Mouse (Mus musculus): ENCODE data around the gene Gabrd.

Gabrd gene

DNA sequence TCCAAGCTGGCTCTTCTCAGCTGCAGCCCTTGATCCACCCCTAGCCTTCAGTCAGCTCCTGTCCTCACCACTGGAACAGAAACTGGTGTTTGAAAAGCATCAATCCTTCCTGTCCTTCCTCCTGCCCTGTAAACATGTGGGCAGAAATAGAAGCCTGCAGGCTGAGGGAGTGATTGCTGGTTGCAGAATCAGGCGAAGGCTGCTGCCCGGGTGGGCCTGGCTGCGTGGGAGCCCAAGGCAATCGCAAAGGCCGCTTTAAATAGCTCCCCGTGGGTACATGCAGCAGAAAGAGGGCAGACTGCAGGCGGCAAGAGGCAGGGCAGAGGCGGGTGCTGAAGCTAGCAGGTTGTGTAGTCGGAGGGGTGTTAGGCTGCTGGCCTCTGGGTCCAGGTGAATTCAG lies 15.2 kb downstream of the Gabrd start:
- DNase-seq: no peak

DNA sequence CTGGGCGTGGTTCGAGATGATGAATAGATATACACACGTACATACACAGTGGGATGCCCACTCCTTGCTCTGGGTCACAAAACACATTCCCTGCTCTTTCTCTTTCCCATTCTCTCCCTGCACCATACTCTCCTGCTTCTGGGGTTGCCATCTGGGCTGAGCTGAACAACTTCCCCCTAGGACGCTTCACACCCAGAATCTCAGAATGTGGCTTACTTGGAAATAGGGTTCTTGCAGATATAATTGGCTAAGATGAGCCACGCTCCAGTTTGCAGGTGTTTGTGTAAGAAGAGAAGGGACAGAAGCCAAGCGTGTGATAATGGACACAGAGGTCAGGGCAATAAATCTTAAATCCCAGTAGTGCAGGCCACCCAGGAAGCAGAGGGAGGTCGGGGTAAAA lies 15.9 kb downstream of the Gabrd start:
- no peak for DNase-seq

DNA sequence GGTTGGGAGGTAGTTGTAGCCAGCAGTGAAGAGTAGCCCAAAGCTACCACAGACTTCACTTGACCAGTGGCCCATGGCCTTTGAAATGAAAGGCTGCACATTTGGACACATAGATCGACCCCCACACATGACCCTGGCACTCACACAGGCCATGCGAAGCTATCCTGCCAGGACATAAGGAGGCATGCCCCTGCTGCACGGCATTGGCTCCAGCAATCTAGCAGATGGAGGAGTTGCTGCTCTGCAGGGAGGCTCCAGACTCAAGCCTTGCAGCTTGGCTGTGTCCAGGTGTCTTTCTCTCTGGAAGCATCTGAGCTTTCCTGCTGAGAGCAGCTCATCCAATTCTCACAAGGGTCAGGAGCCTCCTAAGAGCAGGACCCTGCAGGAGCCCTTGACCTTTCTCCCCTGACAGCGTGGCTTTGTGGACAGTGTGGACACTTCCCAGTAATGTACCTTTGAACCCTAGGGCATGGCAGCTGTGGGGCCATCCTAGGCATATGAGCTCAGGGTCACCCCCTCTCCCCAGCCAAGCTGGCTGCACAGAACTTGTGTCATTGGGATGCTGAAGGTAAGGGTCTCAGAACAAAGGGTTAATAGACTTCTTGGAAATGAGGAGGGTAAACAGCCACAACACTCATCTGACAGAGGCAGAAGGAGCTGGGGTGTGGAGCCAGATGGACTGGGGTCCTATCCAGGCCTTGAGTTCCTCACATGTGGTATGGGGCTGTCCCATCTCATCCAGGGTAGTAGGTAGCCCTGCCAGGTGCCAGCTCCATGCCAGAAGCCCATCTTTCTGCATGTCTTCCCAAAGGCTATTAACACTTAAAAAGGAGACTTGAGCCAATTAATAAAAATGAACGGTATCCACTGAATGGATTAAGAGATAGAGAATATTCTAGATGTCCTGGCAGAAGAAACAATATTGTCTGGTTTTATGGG lies 25.8 kb downstream of the Gabrd start:
- DNase-seq: peak; percentile 19 to 57

DNA sequence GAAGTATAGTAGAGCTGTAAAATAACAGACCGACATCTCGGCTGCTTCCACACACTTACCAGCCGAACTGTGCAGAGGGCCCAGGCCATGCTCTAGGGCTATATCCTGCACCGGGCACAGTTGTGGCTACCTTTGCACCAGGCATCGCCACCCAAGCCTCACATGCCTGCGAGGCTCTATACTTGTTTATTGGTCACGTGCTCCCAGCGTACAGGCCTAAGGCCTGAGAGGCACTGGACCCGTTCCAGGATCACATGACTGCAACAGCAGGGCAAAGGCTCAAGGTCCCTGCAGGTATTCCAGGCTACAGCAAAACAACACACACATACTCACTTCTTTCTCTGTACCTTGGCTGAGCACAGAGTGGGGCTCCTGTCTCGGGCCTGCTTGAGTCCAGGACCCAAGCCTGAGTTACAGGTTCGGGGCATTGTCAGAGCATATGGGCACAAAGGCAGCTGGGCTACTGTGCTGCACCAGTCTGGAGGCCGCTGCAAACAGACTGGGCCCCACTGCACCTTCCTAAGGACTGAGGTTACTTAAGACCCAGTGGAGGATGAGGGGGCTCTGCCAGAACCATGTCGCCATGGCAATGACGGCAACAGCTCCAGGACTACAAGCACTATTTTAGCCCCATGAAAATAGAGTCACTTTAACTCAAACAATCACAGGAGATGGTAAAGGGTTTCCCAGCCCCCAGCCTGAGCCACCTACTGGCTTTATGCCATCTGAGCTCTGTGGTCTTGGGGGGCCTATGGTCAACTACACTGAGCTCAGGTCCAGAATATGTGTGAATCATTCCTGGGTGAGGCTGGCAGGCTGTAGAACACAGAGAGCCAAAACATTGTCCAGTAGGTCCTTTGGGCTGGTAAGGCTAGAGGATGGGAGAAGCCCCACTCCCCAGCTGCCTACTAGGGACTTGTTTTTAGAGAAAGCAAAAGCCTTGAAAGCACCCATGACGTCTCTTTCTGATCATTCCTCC lies 26.9 kb downstream of the Gabrd start:
- peak; percentile 96 for DNase-seq

DNA sequence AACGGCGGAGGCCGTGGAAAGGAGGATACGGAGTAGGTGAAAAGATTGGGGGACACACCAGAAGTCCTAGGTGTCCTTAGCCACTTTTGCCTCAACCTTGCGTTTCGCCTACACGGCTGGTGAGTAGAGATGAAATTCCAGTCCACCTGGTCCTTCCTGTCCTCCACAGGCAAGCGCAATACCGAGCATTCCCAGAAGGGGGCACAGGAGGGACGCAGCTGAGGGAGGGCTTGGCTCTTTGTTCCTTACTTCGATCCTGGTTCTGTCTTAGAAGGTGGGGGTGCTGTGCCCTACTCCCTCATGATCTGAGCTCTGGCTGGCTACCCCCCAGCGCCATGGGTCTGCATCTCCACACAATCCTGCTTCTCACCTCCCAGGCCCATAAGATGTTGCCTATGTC lies 29.2 kb downstream of the Gabrd start:
- peak; percentile 88 to 90 for DNase-seq

DNA sequence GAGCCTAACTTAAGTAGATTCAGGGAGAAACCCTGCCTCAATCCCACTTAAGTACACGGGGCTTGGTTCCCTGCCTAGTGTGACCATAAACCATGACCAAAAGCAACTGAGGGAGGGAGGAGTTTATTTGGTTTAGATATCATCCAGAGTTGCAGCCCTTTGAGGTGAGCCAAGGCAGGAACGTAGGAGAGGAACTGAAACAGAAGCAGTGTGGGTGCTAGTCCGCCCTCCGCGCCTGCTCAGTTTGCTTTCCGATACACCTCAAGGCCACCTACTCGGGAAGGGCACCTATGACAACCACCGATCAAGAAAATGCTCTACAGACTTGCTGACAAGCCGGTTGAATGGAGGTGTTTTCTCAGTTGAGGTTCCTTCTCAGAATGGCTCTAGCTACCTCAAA lies 30.2 kb downstream of the Gabrd start:
- no peak for DNase-seq

DNA sequence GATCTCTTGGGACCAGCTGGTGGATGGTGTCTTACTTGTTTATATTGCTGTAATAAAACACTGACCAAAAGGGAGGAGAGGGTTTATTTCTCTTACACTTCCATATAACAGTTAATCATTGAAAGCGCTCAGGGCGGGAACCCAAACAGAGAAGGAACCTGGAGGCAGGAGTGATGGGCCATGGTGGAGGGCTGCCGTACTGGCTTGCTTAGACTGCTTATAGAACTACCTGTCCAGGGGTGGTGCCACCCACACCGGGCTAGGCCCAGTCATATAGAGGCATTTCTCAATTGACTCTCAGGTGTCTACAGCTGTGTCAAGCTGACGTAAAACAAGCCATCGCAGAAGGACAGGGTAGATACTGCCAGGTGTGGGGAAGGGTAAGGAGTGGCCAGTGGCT lies 31.1 kb downstream of the Gabrd start:
- no peak for DNase-seq

DNA sequence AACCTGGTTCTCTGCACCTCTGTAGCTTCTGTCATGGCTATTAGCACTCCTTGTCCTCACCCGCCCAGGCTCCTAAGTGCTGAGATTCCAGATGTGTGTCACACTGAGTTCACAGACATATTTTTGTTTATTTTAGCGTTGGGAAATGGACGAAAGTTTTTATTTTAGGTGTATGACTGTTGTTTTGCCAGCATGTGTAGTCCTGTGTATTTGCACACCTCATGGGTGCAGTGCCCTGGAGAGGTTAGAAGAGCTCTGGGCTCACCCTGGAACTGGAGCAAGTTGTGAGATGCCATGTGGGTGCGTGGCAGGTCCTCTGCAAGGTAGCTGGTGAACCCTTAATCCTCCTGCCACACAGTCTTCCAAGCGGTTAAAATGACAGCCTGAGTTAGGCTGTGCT lies 35.5 kb downstream of the Gabrd start:
- DNase-seq: no peak

DNA sequence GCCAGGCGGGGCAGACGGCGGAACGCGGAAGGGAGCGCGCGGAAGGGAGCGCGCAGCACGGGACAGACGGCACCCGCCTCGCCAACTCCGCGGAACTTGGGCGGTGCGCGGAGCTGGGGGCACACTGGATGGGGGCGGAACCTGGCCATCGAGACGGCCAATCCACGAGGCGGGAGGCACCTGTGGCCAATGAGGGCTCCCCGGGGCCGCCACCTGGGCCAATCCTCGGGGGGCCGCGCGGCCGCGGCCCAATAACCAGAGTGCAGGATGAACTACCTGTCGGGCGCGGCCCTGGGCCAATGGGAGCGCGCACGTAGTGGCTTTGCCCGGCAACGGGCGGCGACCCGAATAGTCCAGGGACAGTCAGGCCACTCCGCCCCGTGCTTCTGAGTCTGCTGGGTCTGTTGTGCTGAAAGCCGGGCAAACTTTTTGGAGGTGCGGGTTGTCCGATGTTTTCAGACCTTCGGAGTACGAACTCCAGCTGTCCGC lies 36.6 kb downstream of the Gabrd start, which contains the start of gene Prkcz:
Prkcz (minus strand) TSS at position 59 of the 489 bp plus-strand sequence.
- DNase-seq: peak; percentile 93 to 99

DNA sequence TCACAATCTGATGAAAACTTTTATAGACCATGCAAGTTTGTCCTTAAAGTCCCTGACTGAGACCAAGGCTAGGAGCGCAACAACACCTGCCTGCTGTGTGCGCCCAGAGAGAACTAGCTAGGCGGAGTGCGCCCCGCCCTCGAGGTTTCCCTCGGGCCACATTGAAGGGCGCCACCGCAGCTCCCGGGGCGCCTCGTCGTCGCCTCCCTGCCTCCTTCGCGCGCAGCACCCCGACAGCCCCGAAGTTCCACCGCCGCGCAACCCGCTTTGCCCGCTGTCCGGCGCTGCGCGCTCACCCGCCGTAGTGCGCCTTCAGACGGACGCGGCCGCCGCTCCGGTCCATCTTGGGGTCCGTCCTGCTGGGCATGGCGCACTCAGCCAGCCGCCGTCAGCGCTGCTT lies 37.1 kb downstream of the Gabrd start:
- peak; percentile 54 to 71 for DNase-seq

DNA sequence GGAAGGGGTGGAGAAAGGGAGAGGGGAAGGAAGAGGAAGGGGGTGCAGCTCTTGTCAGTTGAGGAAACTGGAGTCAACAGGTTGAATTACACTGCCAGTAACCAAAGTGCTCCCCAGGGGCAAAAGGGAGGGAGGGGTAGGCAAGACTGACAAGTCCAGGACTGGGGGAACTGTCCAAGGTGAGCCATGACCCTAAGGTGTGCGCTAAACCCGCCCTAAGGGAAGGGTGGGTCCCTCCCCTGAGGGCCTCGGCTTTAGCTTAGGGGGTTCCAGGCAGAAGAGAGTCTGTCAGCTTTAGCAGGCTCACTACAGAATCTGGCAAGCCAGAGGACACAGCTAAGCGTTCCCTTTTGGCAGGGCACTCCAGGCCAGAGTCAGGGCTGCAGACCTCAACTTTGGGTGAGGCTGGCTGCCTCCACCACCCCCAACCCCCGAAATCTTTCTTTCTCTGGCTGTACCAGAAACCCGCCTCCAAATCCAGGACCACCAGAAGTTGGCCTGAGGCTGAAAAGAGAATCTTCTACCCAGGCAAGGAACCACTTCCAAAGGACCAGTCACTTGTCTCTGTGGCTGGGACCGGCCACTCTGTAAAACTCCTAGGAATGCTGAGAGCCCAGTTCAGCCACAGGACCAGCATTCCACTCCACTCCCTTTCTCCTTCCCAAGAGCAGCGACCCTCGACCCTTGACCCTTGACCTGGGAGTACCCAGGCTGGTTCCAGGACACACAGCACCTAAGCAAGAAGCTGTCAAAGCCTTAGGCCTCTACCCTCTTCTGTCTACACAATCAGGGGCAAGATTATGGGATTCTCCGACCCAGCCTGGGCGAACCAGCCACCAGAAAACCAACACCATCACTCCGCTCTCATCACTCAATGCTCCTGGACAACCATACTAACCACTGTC lies 38.1 kb downstream of the Gabrd start:
- DNase-seq: peak; percentile 77 to 87

DNA sequence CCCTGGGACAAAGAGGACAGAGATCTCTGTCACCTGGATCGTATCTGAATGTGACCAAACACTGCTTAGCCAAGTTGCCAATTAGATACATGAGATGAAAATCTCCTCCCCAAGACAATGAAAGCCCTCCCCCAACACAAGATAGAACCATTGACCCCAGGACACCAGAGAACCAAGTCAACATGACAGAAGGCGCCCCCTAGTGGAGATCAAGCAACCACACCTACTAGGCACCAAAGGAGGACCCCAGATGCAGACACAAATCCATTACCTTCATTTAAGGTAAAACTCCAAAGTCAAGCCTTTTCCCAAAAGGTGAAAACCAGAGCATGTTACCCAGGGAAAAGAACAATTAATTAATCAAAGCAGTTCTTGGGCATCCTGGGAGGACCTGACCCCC lies 40.3 kb downstream of the Gabrd start:
- DNase-seq: no peak

DNA sequence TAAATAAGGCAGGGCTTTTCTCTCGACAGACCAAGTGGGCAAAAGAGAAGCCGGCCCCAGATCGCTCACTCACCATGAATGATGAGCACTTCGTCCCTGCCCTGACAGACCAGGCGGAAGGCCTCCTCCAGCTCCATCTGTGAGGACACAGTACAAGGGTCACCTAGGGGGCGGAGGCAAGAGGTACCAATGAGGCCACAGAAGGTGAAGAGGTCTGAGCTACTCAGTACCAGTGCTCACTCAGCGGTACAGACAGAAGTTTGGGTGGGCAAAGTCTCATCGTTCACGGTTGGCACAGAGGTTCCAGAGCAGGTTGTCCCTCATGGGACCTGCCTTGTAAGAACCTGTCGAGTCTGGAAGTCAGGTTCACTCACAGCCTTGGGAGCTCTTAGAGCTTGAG lies 41.6 kb downstream of the Gabrd start:
- peak; percentile 83 to 94 for DNase-seq

DNA sequence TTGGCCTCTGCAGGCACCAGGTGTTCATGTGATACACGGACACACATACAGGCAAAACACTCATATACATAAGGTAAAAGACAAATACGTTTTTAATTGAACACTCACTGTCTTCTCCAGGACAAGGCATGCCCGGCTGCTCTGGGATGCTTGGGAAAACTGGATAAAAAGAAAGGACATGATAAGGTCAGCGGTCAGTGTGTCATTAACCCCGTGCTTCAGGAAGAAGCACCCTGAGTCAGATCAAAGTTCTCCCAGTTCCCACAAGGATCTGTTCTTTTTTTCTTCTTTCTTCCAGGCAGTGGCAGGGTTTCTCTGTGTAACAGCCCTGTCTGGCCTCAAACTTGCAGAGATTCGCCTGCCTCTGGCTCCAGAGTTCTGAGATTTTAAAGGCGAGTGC lies 43.4 kb downstream of the Gabrd start:
- peak; percentile 60 to 66 for DNase-seq

DNA sequence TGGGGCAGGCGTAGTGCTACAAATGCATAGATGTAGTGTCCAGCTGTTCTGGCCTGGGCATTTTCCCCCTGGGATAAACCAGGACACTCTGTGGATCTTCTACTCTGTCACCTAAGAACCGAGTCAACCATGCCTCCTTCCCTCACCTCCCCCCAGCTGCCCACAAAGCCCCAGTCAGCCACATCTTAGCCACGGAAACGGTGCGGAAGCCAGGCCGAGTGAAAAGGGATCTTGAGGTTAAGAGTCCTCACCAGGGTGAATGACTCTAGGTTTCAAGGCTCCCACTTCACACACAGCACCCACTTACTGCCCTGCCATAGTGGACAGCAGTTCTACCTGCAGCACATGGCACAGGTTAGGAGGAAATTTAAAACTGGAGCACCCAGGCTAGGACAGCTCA lies 43.9 kb downstream of the Gabrd start:
- DNase-seq: no peak

DNA sequence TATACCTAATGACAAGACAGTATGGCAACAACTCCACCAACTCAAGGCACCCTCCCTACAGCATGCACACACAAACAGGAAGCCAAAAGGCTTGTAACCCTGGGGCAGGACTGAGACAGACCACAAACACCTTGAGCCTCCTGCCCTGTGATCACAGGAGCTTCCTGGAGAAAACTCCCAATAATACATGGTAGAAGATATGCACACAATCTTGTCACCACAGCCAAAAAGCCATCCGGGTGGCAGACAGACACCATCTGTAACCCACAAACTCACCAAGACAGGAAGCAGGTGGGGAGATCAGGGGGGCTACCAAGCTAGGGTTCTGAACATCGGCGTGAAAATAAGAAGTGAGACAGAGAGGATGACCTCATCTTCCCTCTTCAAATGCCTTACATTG lies 45.3 kb downstream of the Gabrd start:
- DNase-seq: no peak

DNA sequence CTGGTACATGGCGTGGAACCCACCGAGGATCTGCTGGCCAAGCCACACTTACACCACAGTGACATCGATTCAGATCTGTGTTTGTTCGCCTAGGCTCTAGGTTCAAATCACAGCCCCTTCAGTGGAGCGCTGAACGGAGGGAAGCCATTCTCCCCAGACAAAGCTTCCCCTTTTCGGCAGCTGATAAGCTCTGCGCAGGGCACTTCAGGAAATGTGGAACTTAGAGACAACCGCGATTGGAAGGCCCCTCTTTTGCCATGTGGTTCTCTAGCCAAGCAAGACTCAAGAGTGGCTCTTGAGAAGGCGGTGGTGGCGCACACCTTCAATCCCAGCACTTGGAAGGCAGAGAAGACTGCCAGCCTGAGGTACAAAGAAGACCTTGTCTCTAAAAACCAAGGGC lies 51.6 kb downstream of the Gabrd start:
- DNase-seq: no peak

DNA sequence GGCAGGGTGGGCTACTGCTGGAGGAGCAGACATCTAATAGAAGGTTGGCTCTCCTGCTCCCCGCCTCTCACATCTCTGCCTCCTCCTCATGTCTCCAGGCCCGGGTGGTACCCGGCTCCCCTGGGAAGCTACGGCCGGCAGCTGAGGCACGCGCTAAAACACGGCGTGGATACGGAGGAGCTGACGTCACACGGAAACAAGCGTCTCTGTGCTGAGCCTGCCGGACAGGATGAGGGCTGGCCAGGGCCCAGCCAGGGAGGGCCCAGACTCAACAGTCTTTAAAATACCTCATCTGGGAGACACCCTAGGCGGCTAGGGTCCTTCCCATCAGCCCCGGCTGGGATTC lies 52.3 kb downstream of the Gabrd start:
- DNase-seq: peak; percentile 47 to 67

DNA sequence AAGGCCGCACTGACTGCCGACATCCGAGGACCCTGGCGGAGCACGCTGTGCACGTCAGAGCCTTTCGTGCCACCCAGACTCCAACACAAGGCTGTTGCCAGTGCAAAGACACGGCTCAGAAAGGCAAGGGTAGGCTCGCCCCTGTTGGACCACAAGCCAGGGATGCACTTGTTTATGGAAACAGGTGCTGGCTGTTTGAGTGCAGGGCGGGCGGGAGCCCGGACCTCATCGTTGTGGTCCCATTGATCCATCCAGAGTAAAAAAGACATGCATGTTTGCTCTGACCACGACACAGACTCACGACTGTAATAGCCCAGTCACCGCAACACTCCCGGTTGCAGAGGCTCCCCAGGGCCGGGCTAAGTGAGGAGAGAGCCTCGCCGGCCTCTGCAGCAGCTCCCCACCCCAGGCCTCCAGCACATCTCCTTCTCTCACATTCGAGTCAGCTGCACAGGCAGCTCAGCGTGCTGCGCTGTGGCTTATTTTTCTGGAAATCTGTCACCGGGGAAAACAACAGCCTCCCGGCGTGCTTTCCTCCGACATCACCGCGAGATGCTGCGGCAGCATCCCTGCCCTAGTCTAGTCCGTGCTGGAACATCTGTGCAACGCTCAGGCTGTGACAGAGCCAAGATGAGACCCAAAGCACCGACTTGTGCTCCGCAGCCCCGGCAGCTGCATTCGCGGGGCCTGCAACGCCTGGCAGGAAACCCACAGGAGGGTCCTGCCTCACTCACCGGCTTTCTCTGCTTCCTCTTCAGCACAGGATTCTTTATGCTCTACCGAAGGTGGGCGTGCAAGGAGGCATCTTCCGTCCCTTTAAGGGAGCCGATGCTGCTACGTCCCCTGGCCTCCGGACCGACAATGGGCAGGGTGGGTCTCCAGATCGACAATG lies 53.0 kb downstream of the Gabrd start:
- no peak for DNase-seq

DNA sequence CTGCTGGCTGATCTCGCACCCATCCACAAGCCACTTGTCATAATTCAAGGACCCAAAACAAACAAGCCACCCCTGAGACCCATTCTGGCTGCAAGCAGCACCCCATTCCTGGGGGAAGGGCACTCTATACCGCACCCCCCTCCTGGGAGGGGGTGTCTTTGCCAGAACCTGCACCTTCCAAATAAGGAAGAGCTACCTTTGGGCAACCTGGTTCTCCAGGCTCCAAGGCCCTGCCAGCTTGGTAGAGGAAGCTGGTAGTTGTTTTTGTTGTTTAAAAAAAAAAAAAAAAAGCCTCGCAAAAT lies 53.7 kb downstream of the Gabrd start:
- DNase-seq: no peak
